In genomic region chr12:12941129-12941504, GRCm38 (mm10) we compare ENCODE assay signal across 8 mouse cellular contexts. TPM values are rescaled to one million over a fixed set of nuclear protein-coding genes. Genes with fewer than 3 reads are reported as not detected.
DNase-seq lines count a peak whose midpoint lies in the region; ATAC-seq and TF ChIP-seq lines count a peak whose summit lies in the region.

No protein-coding gene starts in this region.

- no peak overlapping the region for H3K27ac ChIP-seq in liver, adult 2 months (replicated peaks; ENCODE audit: insufficient read depth, low read depth, low read length)
- no peak overlapping the region for H3K27ac ChIP-seq in bone marrow, adult 2 months (ENCODE audit: control insufficient read depth, insufficient read depth, low read depth, low read length, poor library complexity)
- H3K27ac ChIP-seq in forebrain, embryonic 12.5 days: peak overlapping the region; percentile 98
- peak overlapping the region; percentile 89 for H3K27ac ChIP-seq in intestine, embryonic 16.5 days (ENCODE audit: low read length)
- H3K27ac ChIP-seq in midbrain, embryonic 11.5 days (ENCODE audit: low read depth, low read length): peak overlapping the region; percentile 91

- peak overlapping the region; percentile 74 for H3K4me3 ChIP-seq in liver, adult 2 months (ENCODE audit: insufficient read depth, low read depth, low read length)
- H3K4me3 ChIP-seq in bone marrow, adult 2 months (replicated peaks; ENCODE audit: control insufficient read depth, low read depth, low read length): peak overlapping the region; percentile 7
- peak overlapping the region; percentile 78 for H3K4me3 ChIP-seq in forebrain, embryonic 12.5 days (replicated peaks)
- H3K4me3 ChIP-seq in intestine, embryonic 16.5 days (ENCODE audit: low read length): peak overlapping the region; percentile 92
- peak overlapping the region; percentile 73 for H3K4me3 ChIP-seq in midbrain, embryonic 11.5 days (ENCODE audit: low read depth, low read length)

- 0 out of 2 replicates have a peak, but pooled peaks cover 3% of the 10 kb centered on the region for H3K79me2 ChIP-seq in liver, adult 2 months (ENCODE audit: control insufficient read depth, insufficient read depth, low read length)

- no peak for DNase-seq in liver, adult 2 months (ENCODE audit: extremely low read depth, low read depth, low spot score)
- DNase-seq in liver: no peak
- no peak for DNase-seq in midbrain, embryonic 11.5 days (ENCODE audit: low spot score, missing footprints)
- peak; percentile 12 to 14 for DNase-seq in thymus, adult 18-20 months

- peaks cover 12% of the 10 kb centered on the region for H3K4me1 ChIP-seq in liver, adult 2 months (ENCODE audit: control insufficient read depth, insufficient read depth, low read length)
- H3K4me1 ChIP-seq in bone marrow, adult 2 months (ENCODE audit: control insufficient read depth, insufficient read depth, low read length): no peaks in the 10 kb centered on the region
- H3K4me1 ChIP-seq in forebrain, embryonic 12.5 days: peaks cover 28% of the 10 kb centered on the region
- peaks cover 12% of the 10 kb centered on the region for H3K4me1 ChIP-seq in intestine, embryonic 16.5 days (ENCODE audit: control insufficient read depth, insufficient read depth, low read length)
- H3K4me1 ChIP-seq in midbrain, embryonic 11.5 days (ENCODE audit: control insufficient read depth, insufficient read depth, low read length): peaks cover 23% of the 10 kb centered on the region

- no peaks in the 10 kb centered on the region for H3K9me3 ChIP-seq in forebrain, embryonic 12.5 days
- H3K9me3 ChIP-seq in intestine, embryonic 16.5 days (ENCODE audit: control insufficient read depth, low read length): no peaks in the 10 kb centered on the region
- no peaks in the 10 kb centered on the region for H3K9me3 ChIP-seq in midbrain, embryonic 11.5 days (ENCODE audit: control insufficient read depth, low read length)

- H3K36me3 ChIP-seq in liver, adult 2 months (ENCODE audit: control insufficient read depth, insufficient read depth, low read length): no peaks in the 10 kb centered on the region
- peaks cover 23% of the 10 kb centered on the region for H3K36me3 ChIP-seq in forebrain, embryonic 12.5 days (replicated peaks)
- H3K36me3 ChIP-seq in intestine, embryonic 16.5 days (ENCODE audit: control insufficient read depth, insufficient read depth, low read length): peaks cover 11% of the 10 kb centered on the region
- peaks cover 11% of the 10 kb centered on the region; the same call in 1 of the 2 replicates for H3K36me3 ChIP-seq in midbrain, embryonic 11.5 days (ENCODE audit: control insufficient read depth, insufficient read depth, low read length)

- peak overlapping the region; percentile 71 for H3K4me2 ChIP-seq in forebrain, embryonic 12.5 days
- H3K4me2 ChIP-seq in intestine, embryonic 16.5 days (ENCODE audit: low read depth, low read length): peak overlapping the region; percentile 86
- H3K4me2 ChIP-seq in midbrain, embryonic 11.5 days: peak overlapping the region; percentile 94

- no peak for ATAC-seq in forebrain, embryonic 12.5 days (ENCODE audit: low FRiP score)
- ATAC-seq in intestine, embryonic 16.5 days: 0 out of 2 replicates have a peak, but pooled peaks have one; percentile 0
- ATAC-seq in midbrain, embryonic 11.5 days (ENCODE audit: low FRiP score): peak; percentile 5
- ATAC-seq in megakaryocyte-erythroid progenitor cell, adult 5-6 weeks (replicated peaks; ENCODE audit: low FRiP score, low TSS enrichment, poor library complexity, severe bottlenecking): no peak

- peak overlapping the region; percentile 74 for H3K9ac ChIP-seq in liver, adult 2 months (ENCODE audit: low read depth, low read length)
- H3K9ac ChIP-seq in forebrain, embryonic 12.5 days: peak overlapping the region; percentile 88
- peak overlapping the region; percentile 91 for H3K9ac ChIP-seq in intestine, embryonic 16.5 days (ENCODE audit: low read depth, low read length)
- H3K9ac ChIP-seq in midbrain, embryonic 11.5 days (ENCODE audit: low read length): peak overlapping the region; percentile 93

- WGBS in liver, adult 2 months: under 1% methylated on average over 20 of the region's 20 CpGs
- under 1% methylated on average over 20 of the region's 20 CpGs for WGBS in bone marrow, adult 2 months
- under 1% methylated on average over 20 of the region's 20 CpGs for WGBS in forebrain, embryonic 12.5 days
- WGBS in intestine, embryonic 16.5 days: 0% methylated on average over 20 of the region's 20 CpGs
- 0% methylated on average over 20 of the region's 20 CpGs for WGBS in midbrain, embryonic 11.5 days

- 0 out of 2 replicates have a peak, but pooled peaks cover 2% of the 10 kb centered on the region for H3K27me3 ChIP-seq in liver, adult 2 months (ENCODE audit: control insufficient read depth, insufficient read depth, low read length)
- H3K27me3 ChIP-seq in forebrain, embryonic 12.5 days: no peaks in the 10 kb centered on the region
- no peaks in the 10 kb centered on the region for H3K27me3 ChIP-seq in intestine, embryonic 16.5 days (replicated peaks; ENCODE audit: control insufficient read depth, insufficient read depth, low read length)
- no peaks in the 10 kb centered on the region for H3K27me3 ChIP-seq in midbrain, embryonic 11.5 days (ENCODE audit: control insufficient read depth, insufficient read depth, low read length)

- TF ChIP-seq POLR2A in liver, adult 2 months (IDR thresholded peaks at IDR 0.05; ENCODE audit: extremely low read depth, insufficient read depth, low read length): no peak
- TF ChIP-seq POLR2A in bone marrow, adult 2 months (IDR thresholded peaks at IDR 0.05; ENCODE audit: borderline replicate concordance, control insufficient read depth, low read depth, low read length): no peak

- no peak for TF ChIP-seq CTCF in liver, adult 2 months (IDR thresholded peaks at IDR 0.05; ENCODE audit: low read depth, low read length)
- no peak for TF ChIP-seq CTCF in bone marrow, adult 2 months (IDR thresholded peaks at IDR 0.05; ENCODE audit: control insufficient read depth, insufficient read depth, low read length)

RNA-seq across cellular contexts. Expression of gene Mycn, which starts 0.6 kb away (rescaled TPM):
- 0.40 and 0.65 TPM in 2 replicates for total RNA-seq in liver, adult 2 months (2014; rRNA removed)
- polyA plus RNA-seq in liver, adult 2 months (2012; rRNA removed): 0.21 and 0.54 TPM in 2 replicates
- 1.4 and 1.6 TPM in 2 replicates for polyA plus RNA-seq in bone marrow, adult 2 months (2011; ENCODE audit: insufficient read depth, insufficient read length, low replicate concordance, missing spikeins)
- polyA plus RNA-seq in forebrain, embryonic 12.5 days (2016; fragmentation: Nextera tagmentation; extraction: Ambion mirVana): 129 and 141 TPM in 2 replicates
- 60.7 and 66.4 TPM in 2 replicates for polyA plus RNA-seq in intestine, embryonic 16.5 days (2015; fragmentation: Nextera tagmentation; extraction: Ambion mirVana)
- polyA plus RNA-seq in midbrain, embryonic 11.5 days (2014; fragmentation: Nextera tagmentation; extraction: Ambion mirVana): 86.8 and 99.1 TPM in 2 replicates
- 3.3 and 5.2 TPM in 2 replicates for total RNA-seq in megakaryocyte-erythroid progenitor cell, adult 5-6 weeks (2014; fragmentation: Nextera tagmentation)
- 3.1 and 9.4 TPM in 2 replicates for total RNA-seq in megakaryocyte-erythroid progenitor cell, adult 5-6 weeks (2017)

Comparison
In these comparisons a context has a peak if more than half of its experiments do, and no peak if none do; other contexts are left out.
1. DNase-seq: peak in thymus, adult 18-20 months (2 of 2); none in liver, adult 2 months (single experiment), liver (single experiment) and midbrain, embryonic 11.5 days (single experiment).
2. H3K27ac ChIP-seq: peak in forebrain, embryonic 12.5 days (single experiment), intestine, embryonic 16.5 days (single experiment) and midbrain, embryonic 11.5 days (single experiment); none in liver, adult 2 months (single experiment) and bone marrow, adult 2 months (single experiment).
3. H3K4me3 ChIP-seq: peak in every context shown above with its lines; median percentile 92 in intestine, embryonic 16.5 days; 78 in forebrain, embryonic 12.5 days; 74 in liver, adult 2 months; 73 in midbrain, embryonic 11.5 days; 7 in bone marrow, adult 2 months.
4. ATAC-seq: peak in intestine, embryonic 16.5 days (single experiment) and midbrain, embryonic 11.5 days (single experiment); none in forebrain, embryonic 12.5 days (single experiment) and megakaryocyte-erythroid progenitor cell, adult 5-6 weeks (single experiment).
5. RNA of gene Mycn, which starts 0.6 kb away (polyA plus RNA-seq): 129 to 141 TPM in forebrain, embryonic 12.5 days, 86.8 to 99.1 TPM in midbrain, embryonic 11.5 days and 60.7 to 66.4 TPM in intestine, embryonic 16.5 days; 1.4 to 1.6 TPM in bone marrow, adult 2 months and 0.21 to 0.54 TPM in liver, adult 2 months; every median in the first group is over 10 times any median in the second.
6. Peak in every context shown above with its lines, with median percentiles within 50 percentile points of each other: H3K9ac ChIP-seq and H3K4me2 ChIP-seq.